Mouse (Mus musculus) embryonic stem cell, embryonic (primary cell): ENCODE measurements around the gene Adcy1.

ENCODE experiments used
- CTCF ChIA-PET, 4 experiments: fragments of 300-600 bp in 2 of 4; fragments of 350-600 bp in 2 of 4; sonication (Branson Sonifier 250); formaldehyde crosslinking; loops; one replicate each; lab custom pipeline; 2022; ENCODE audit warnings: inconsistent platforms in 2 of 4; lab: Charles Lee
- POLR2A ChIA-PET, 4 experiments: fragments of 300-600 bp in 2 of 4; fragments of 350-600 bp in 2 of 4; sonication (Branson Sonifier 250); formaldehyde crosslinking; loops; one replicate each; lab custom pipeline; 2022; ENCODE audit warnings: antibody characterized with exemption in 4 of 4, inconsistent platforms in 1 of 4; lab: Charles Lee

Adcy1 gene

GRCm38 (mm10) chr11:7109131-7109530 lies 45.8 kb downstream of the Adcy1 start:
- ChIA-PET POLR2A (interaction anchor here in 1 of 4 experiments (0.9 kb wide), 1 partner anchor 20 kb away, joined by 3 read pairs; no protein-coding TSS in a partner anchor), CTCF (interaction anchor here in 1 of 4 experiments (0.5 kb wide), 1 partner anchor 547 kb away, joined by 4 read pairs; no protein-coding TSS in a partner anchor)

GRCm38 (mm10) chr11:7113046-7113445 lies 49.8 kb downstream of the Adcy1 start:
- ChIA-PET CTCF (no interaction called here), POLR2A (no interaction called here)

DNA sequence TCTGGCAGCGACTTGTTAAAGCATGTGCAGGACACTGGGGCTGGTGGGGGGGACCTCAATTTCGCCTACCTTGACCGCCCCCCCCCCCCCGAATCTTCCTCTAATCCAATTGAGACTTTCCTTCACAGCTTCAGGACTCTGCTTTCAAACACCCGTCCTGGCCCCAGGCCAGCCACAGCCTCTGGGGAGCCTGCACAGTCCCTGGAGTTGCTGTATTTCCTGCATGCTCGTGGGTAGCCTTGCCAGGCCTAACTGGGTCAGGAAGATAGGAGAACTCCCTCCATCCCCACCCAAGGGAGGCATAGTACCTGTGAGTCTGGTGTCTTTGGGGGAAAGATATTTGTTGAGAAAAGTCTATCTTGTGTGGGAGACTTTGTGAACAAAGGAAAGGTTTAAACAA lies 50.4 kb downstream of the Adcy1 start:
- POLR2A ChIA-PET, result interaction anchor here in 1 of 4 experiments (0.6 kb wide), 1 partner anchor 14 kb away, joined by 3 read pairs; no protein-coding TSS in a partner anchor
- CTCF ChIA-PET, result interaction anchor here in 1 of 4 experiments (0.6 kb wide), 1 partner anchor 224 kb away, joined by 3 read pairs; no protein-coding TSS in a partner anchor

DNA sequence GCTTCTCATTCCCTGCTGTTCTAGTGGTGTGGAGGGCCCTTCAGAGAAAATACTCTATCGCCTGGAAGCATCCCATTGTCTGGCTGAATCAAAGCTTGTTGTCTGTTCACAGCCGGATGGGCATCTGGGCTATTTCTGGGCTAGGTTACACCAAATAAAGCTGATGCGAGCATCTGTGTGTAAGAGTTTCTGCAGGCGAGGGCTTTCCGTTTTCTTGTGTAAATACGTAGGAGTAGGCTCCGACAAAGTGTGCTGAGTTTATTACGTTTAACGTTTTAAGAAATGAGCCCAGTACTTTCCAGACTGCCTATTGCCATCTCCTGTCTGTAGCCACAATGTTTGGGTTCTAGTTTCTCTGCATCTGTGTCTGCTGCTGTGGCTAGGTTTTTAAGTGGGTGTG lies 51.0 kb downstream of the Adcy1 start:
- CTCF ChIA-PET, result interaction anchor here in 1 of 4 experiments (0.6 kb wide), 1 partner anchor 224 kb away, joined by 3 read pairs; no protein-coding TSS in a partner anchor
- POLR2A ChIA-PET, result interaction anchor here in 1 of 4 experiments (0.6 kb wide), 1 partner anchor 13 kb away, joined by 3 read pairs; no protein-coding TSS in a partner anchor

GRCm38 (mm10) chr11:7116647-7117046 lies 53.4 kb downstream of the Adcy1 start:
- ChIA-PET CTCF (interaction anchor here in 1 of 4 experiments (0.7 kb wide), 1 partner anchor 348 kb away, joined by 3 read pairs; no protein-coding TSS in a partner anchor), POLR2A (interaction anchor here in 1 of 4 experiments (0.7 kb wide), 1 partner anchor 15 kb away, joined by 6 read pairs; no protein-coding TSS in a partner anchor)

- ChIA-PET CTCF (no interaction called here), POLR2A (no interaction called here)
Observed at GRCm38 (mm10) chr11:7129319-7130051, 66.2 kb downstream of the Adcy1 start.

GRCm38 (mm10) chr11:7132736-7133387 lies 69.6 kb downstream of the Adcy1 start:
- ChIA-PET POLR2A (interaction anchor here in 1 of 4 experiments (0.6 kb wide), 1 partner anchor 445 kb away, joined by 3 read pairs; no protein-coding TSS in a partner anchor), CTCF (interaction anchor here in 1 of 4 experiments (0.9 kb wide), 1 partner anchor 11 kb away, joined by 3 read pairs; no protein-coding TSS in a partner anchor)

GRCm38 (mm10) chr11:7133736-7134135 lies 70.4 kb downstream of the Adcy1 start:
- CTCF ChIA-PET, result no interaction called here
- POLR2A ChIA-PET, result no interaction called here

GRCm38 (mm10) chr11:7134319-7134718 lies 71.0 kb downstream of the Adcy1 start:
- ChIA-PET CTCF (no interaction called here), POLR2A (no interaction called here)

DNA sequence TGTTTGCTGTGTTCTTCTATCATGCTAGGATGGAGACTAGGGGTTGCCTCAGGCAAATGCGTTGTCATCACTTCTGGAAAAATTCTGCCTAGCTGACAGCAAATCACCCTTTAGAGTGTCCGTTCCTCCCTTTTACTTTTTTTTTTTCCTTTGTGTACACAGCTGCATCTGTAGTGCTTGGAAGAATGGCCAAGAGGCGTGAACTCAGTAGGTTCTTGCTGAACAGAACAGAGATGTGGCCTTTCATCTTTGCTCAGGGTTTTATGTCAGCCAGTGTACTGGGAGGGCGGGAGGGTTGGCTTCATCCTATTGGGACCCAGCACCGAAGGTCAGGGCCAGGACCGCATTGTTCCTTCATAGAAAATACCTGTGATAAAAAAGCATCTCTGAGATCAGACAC lies 72.0 kb downstream of the Adcy1 start:
- POLR2A ChIA-PET, result interaction anchor here in 1 of 4 experiments (0.6 kb wide), 1 partner anchor 26 kb away, joined by 3 read pairs; no protein-coding TSS in a partner anchor
- CTCF ChIA-PET, result no interaction called here

DNA sequence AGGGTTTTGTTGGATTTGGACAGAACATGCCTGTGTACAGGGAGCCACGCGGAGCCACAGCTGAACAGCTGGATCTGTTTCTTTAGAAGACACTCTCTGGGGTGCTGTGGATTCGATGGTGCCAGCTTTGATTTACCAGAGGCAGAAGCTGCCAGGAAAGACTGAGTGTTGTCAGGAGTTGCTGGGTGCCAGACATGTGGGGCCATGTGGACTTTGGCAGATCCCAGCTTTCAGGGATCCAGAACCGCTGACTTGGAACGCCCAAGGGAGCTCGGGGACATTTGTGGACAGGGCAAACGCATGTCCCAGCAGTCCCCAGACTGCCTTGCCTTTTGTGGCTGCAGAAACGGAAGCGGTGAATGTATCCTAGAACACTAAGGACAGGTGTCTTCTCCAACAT lies 72.5 kb downstream of the Adcy1 start:
- POLR2A ChIA-PET, result no interaction called here
- CTCF ChIA-PET, result interaction anchor here in 2 of 4 experiments (1.3 to 2.3 kb wide), 2 partner anchors 26 kb away, joined by 3 to 6 read pairs; no protein-coding TSS in a partner anchor

DNA sequence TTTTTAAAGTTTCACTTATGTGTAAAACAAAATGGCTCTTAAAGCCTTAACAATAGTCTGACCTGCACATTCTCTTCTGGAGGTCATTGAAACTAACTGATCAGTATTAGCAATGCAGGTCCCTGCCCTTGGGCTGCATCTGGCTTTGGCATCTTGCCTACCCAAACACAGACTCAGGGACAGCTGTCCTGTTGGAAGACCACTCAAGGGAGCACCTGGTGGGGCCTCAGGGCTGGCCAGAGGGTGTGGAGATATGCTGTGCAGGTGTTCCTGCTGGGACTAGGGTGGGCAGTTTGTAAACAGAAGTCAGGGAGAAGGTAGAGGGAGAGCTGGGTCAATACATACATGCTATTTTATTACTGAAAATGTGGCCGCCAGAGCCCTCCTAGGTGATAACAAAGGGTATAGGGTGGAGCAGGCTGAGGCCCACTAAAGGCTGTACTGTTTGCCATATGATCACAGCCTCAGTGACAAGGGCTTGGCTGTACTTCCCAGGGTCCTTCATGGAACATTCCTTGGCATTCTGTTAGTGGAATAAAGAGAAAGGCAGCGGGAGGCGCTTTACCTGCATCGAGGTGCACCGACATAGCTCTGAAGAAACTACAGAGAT lies 73.1 kb downstream of the Adcy1 start:
- POLR2A ChIA-PET, result interaction anchor here in 1 of 4 experiments (0.6 kb wide), 1 partner anchor 372 kb away, joined by 4 read pairs; no protein-coding TSS in a partner anchor

GRCm38 (mm10) chr11:7138370-7138769 lies 75.1 kb downstream of the Adcy1 start:
- CTCF ChIA-PET, result interaction anchor here in 1 of 4 experiments (0.7 kb wide), 1 partner anchor 51 kb away, joined by 3 read pairs; the partner anchor contains the start of gene Gm11985
- POLR2A ChIA-PET, result no interaction called here

More for the DNA sequence above, 73.1 kb downstream of the Adcy1 start:
- CTCF ChIA-PET, result interaction anchor here in 2 of 4 experiments (1.3 to 2.3 kb wide), 2 partner anchors 25 kb away, joined by 3 to 6 read pairs; no protein-coding TSS in a partner anchor

DNA sequence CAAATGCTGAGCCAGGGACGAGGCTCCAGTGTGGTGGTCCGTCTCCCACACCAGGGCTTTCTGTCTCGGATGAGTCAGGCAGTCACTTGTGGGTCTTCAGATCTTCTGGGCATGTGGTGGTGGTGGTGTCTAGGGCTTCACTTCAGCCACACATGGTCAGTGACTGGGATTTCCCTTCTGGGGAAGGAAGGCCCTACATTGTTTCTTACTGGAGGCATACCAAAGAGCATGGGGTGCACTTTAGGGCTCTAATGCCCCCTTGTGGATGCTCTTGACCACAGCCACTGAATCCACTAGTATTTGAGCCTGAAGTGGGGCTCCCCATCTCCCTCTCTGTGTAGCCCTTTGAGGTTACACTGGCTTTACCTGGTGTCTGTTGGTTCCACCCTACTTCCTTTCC lies 77.2 kb downstream of the Adcy1 start:
- POLR2A ChIA-PET, result interaction anchor here in 1 of 4 experiments (0.6 to 1.5 kb wide), 2 partner anchors 9 to 45 kb away, joined by 3 read pairs; no protein-coding TSS in a partner anchor
- CTCF ChIA-PET, result interaction anchor here (0.5 to 1.6 kb wide), 7 partner anchors 21 to 1353 kb away, joined by 3 to 5 read pairs (median 3); no protein-coding TSS in a partner anchor

- CTCF ChIA-PET, result interaction anchor here in 2 of 4 experiments (0.8 to 1.6 kb wide), 4 partner anchors 19 to 473 kb away, joined by 3 to 4 read pairs (median 3); no protein-coding TSS in a partner anchor
- POLR2A ChIA-PET, result interaction anchor here in 2 of 4 experiments (0.6 kb wide), 3 partner anchors 315 to 1247 kb away, joined by 3 read pairs; no protein-coding TSS in a partner anchor
Observed at GRCm38 (mm10) chr11:7142725-7143124, 79.4 kb downstream of the Adcy1 start.

GRCm38 (mm10) chr11:7144369-7144768 lies 81.1 kb downstream of the Adcy1 start:
- POLR2A ChIA-PET, result interaction anchor here in 1 of 4 experiments (0.6 to 0.8 kb wide), 3 partner anchors 24 to 500 kb away, joined by 3 to 5 read pairs (median 4); no protein-coding TSS in a partner anchor
- CTCF ChIA-PET, result interaction anchor here in 3 of 4 experiments (0.6 to 0.9 kb wide), 3 partner anchors 375 to 1106 kb away, joined by 3 to 6 read pairs (median 4); no protein-coding TSS in a partner anchor

- CTCF ChIA-PET, result no interaction called here
- POLR2A ChIA-PET, result interaction anchor here in 1 of 4 experiments (0.8 kb wide), 1 partner anchor 23 kb away, joined by 3 read pairs; no protein-coding TSS in a partner anchor
Observed at GRCm38 (mm10) chr11:7145221-7145620, 81.9 kb downstream of the Adcy1 start.

GRCm38 (mm10) chr11:7147536-7147935 lies 84.2 kb downstream of the Adcy1 start:
- ChIA-PET POLR2A (interaction anchor here in 1 of 4 experiments (0.7 kb wide), 1 partner anchor 138 kb away, joined by 8 read pairs; no protein-coding TSS in a partner anchor), CTCF (interaction anchor here in 3 of 4 experiments (0.9 to 1.9 kb wide), 3 partner anchors 14 kb away, joined by 3 to 7 read pairs (median 3); no protein-coding TSS in a partner anchor)
